Mouse (Mus musculus): ENCODE data around the gene Prss46. TPM values are rescaled to one million over a fixed set of nuclear protein-coding genes. Genes with fewer than 3 reads are reported as not detected.
A peak's percentile ranks its signal among the peaks of the same experiment; 100 is the strongest.

Gene Prss46
- total and polyA plus RNA-seq, 2 experiments from 2014 or later = not detected

- Histone ChIP-seq H3K4me1 (ENCODE audit: control insufficient read depth, insufficient read depth) (no peaks in the 10 kb centered on the region), H3K27ac (ENCODE audit: low read depth) (no peak overlapping the region), H3K4me2 (ENCODE audit: low read depth, low read length) (no peak overlapping the region), H3K9me3 (replicated peaks; ENCODE audit: control insufficient read depth, low read length) (no peaks in the 10 kb centered on the region), H3K27me3 (ENCODE audit: control insufficient read depth, insufficient read depth, low read length) (no peaks in the 10 kb centered on the region), H3K9ac (replicated peaks; ENCODE audit: low read depth, low read length) (no peak overlapping the region), H3K36me3 (replicated peaks; ENCODE audit: control insufficient read depth, insufficient read depth, low read length) (no peaks in the 10 kb centered on the region), H3K4me3 (ENCODE audit: low read depth, low read length) (no peak overlapping the region)
- TF ChIP-seq CTCF (IDR thresholded peaks at IDR 0.05; ENCODE audit: low read depth) = no peak
- no peak for TF ChIP-seq EP300 (IDR thresholded peaks at IDR 0.05; ENCODE audit: low read depth)
- WGBS = 53% methylated on average over 7 of the region's 7 CpGs
- no peak for ATAC-seq (ENCODE audit: insufficient read depth, low read depth)
- no peak for DNase-seq (ENCODE audit: low spot score)
Observed at GRCm38 (mm10) chr9:110849162-110849561, 4.9 kb downstream of the Prss46 start.

- DNase-seq (ENCODE audit: low spot score) = no peak
- Histone ChIP-seq H3K36me3 (replicated peaks; ENCODE audit: control insufficient read depth, insufficient read depth, low read length) (no peaks in the 10 kb centered on the region), H3K9me3 (replicated peaks; ENCODE audit: control insufficient read depth, low read length) (no peaks in the 10 kb centered on the region), H3K27me3 (ENCODE audit: control insufficient read depth, insufficient read depth, low read length) (peaks cover 21% of the 10 kb centered on the region), H3K9ac (replicated peaks; ENCODE audit: low read depth, low read length) (no peak overlapping the region), H3K27ac (ENCODE audit: low read depth) (no peak overlapping the region), H3K4me3 (ENCODE audit: low read depth, low read length) (no peak overlapping the region), H3K4me1 (ENCODE audit: control insufficient read depth, insufficient read depth) (no peaks in the 10 kb centered on the region), H3K4me2 (ENCODE audit: low read depth, low read length) (no peak overlapping the region)
- WGBS = 67% methylated on average over 7 of the region's 7 CpGs
- ATAC-seq (ENCODE audit: insufficient read depth, low read depth) = no peak
- TF ChIP-seq EP300 (IDR thresholded peaks at IDR 0.05; ENCODE audit: low read depth) = no peak
- TF ChIP-seq CTCF (IDR thresholded peaks at IDR 0.05; ENCODE audit: low read depth) = no peak
Observed at GRCm38 (mm10) chr9:110855903-110856302, 11.6 kb downstream of the Prss46 start.

DNA sequence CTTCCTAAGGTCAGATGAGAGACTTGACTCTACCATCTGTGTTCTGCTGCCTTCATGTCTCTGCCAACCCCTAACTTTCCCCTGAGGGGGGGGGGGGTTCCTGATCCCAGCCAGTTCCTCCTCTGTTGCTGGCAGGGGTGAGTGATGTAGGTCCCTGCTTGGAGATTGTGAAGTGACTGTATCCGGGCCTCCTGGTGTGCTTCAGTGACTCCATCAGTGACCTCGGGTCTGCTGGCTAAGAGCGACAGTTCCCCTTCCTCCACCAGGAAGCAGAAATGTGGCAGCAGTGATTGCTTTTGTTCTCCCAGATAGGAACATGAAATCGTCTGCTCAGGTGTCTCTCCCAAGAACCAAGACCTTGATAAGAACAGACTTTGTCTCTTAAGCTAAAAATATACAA lies 12.6 kb downstream of the Prss46 start:
- Histone ChIP-seq H3K36me3 (replicated peaks; ENCODE audit: control insufficient read depth, insufficient read depth, low read length) (no peaks in the 10 kb centered on the region), H3K4me2 (ENCODE audit: low read depth, low read length) (no peak overlapping the region), H3K4me1 (ENCODE audit: control insufficient read depth, insufficient read depth) (no peaks in the 10 kb centered on the region), H3K27ac (ENCODE audit: low read depth) (no peak overlapping the region), H3K9ac (replicated peaks; ENCODE audit: low read depth, low read length) (no peak overlapping the region), H3K4me3 (ENCODE audit: low read depth, low read length) (no peak overlapping the region), H3K27me3 (ENCODE audit: control insufficient read depth, insufficient read depth, low read length) (peaks cover 21% of the 10 kb centered on the region), H3K9me3 (replicated peaks; ENCODE audit: control insufficient read depth, low read length) (no peaks in the 10 kb centered on the region)
- 18% methylated on average over 4 of the region's 4 CpGs for WGBS
- ATAC-seq (ENCODE audit: insufficient read depth, low read depth) (no peak), DNase-seq (ENCODE audit: low spot score) (no peak)
- TF ChIP-seq CTCF (IDR thresholded peaks at IDR 0.05; ENCODE audit: low read depth) (no peak), EP300 (IDR thresholded peaks at IDR 0.05; ENCODE audit: low read depth) (no peak)

DNA sequence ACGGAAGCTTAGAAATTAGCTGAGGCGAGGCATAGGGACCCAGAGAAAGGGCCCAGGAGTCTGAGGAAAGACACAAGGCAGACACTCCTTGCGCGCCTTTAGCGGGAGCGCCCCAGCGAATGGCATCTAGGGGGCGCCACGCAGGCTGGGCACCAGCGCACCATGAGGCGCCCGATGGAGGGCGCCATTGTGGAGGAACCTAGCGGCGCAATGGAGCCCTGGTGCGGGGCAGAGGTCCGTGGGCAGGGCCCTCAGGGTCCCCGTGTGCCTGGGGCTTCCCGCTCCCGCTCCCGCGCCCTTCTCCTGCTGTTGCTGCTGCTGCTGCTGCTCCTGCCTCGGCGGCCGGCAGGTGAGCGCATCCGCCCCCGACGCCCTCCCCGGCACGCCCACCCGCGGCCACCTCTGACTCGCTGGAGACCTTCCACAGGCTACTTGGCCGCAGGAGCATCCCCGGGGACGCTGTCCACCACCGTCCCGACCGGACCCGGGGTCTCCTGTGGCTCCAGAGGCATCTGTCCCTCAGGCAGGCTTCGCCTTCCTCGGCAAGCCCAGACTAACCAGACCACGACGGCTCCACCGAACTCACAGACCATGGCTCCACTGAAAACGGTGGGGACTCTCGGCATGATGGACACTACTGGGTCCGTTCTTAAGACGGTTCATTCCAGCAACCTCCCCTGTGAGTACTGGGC lies 13.6 kb downstream of the Prss46 start, which contains the start of gene Prss50:
Gene Prss50 (plus strand): TSS at position 187 of the 692 bp plus-strand sequence.
- H3K4me2 ChIP-seq (ENCODE audit: low read depth, low read length) = peak within 1 kb of the TSS; percentile 45
- H3K9me3 ChIP-seq (replicated peaks; ENCODE audit: control insufficient read depth, low read length) = no peaks in the 10 kb centered on the region
- DNase-seq (ENCODE audit: low spot score) (no peak), ATAC-seq (ENCODE audit: insufficient read depth, low read depth) (no peak)
- peaks cover 21% of the 10 kb centered on the region for H3K27me3 ChIP-seq (ENCODE audit: control insufficient read depth, insufficient read depth, low read length)
- H3K4me3 ChIP-seq (ENCODE audit: low read depth, low read length) = peak within 1 kb of the TSS; percentile 18
- TF ChIP-seq CTCF (IDR thresholded peaks at IDR 0.05; ENCODE audit: low read depth) (peak; percentile 41), EP300 (IDR thresholded peaks at IDR 0.05; ENCODE audit: low read depth) (no peak)
- H3K4me1 ChIP-seq (ENCODE audit: control insufficient read depth, insufficient read depth) = no peaks in the 10 kb centered on the region
- WGBS = 9% methylated on average over 50 of the region's 50 CpGs
- no peak within 1 kb of the TSS for H3K9ac ChIP-seq (replicated peaks; ENCODE audit: low read depth, low read length)
- no peaks in the 10 kb centered on the region for H3K36me3 ChIP-seq (replicated peaks; ENCODE audit: control insufficient read depth, insufficient read depth, low read length)
- H3K27ac ChIP-seq (ENCODE audit: low read depth) = no peak within 1 kb of the TSS

DNA sequence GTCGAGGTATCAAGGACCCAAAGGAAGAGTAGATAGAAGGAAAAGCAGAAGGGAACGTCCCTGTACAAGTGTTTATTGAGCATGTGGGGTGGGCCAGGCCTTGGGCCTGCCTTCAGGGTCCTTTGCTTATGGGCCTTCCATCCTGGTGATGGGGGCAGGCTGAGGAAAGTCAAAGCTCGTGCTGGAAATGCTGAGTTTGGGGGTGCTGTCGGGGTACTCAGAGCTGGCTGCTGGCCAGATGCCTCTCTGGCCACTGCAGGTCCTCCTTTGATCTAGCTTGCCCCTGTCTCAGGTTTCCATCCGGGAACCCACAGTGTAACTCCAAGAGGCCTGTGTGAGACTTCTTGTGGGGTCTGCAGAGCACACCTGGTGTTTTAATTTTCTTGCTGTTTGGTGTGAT lies 14.2 kb downstream of the Prss46 start:
- Histone ChIP-seq H3K4me2 (ENCODE audit: low read depth, low read length) (no peak overlapping the region), H3K27me3 (ENCODE audit: control insufficient read depth, insufficient read depth, low read length) (peaks cover 21% of the 10 kb centered on the region), H3K4me3 (ENCODE audit: low read depth, low read length) (no peak overlapping the region), H3K9me3 (replicated peaks; ENCODE audit: control insufficient read depth, low read length) (no peaks in the 10 kb centered on the region), H3K9ac (replicated peaks; ENCODE audit: low read depth, low read length) (no peak overlapping the region), H3K4me1 (ENCODE audit: control insufficient read depth, insufficient read depth) (no peaks in the 10 kb centered on the region), H3K36me3 (replicated peaks; ENCODE audit: control insufficient read depth, insufficient read depth, low read length) (no peaks in the 10 kb centered on the region), H3K27ac (ENCODE audit: low read depth) (no peak overlapping the region)
- ATAC-seq (ENCODE audit: insufficient read depth, low read depth) (no peak), DNase-seq (ENCODE audit: low spot score) (no peak)
- WGBS = 62% methylated on average over 5 of the region's 5 CpGs
- TF ChIP-seq EP300 (IDR thresholded peaks at IDR 0.05; ENCODE audit: low read depth) = no peak
- no peak for TF ChIP-seq CTCF (IDR thresholded peaks at IDR 0.05; ENCODE audit: low read depth)
